Mouse (Mus musculus) embryonic fibroblast, embryonic 13.5 days (primary cell): ENCODE measurements around the gene Ddr2.

Experiments used
- CTCF ChIP-seq: IDR thresholded peaks from 2 replicates; pipeline ENCODE4 v1.5.1; 2011; ENCODE audit warnings: mild to moderate bottlenecking, control low read depth, low read length, moderate library complexity, borderline replicate concordance; ENCODE audit not compliant: insufficient read depth
- POLR2A ChIP-seq: IDR thresholded peaks from 2 replicates; pipeline ENCODE4 v1.6.1; 2011; ENCODE audit warnings: low read depth, mild to moderate bottlenecking, control low read depth, low read length, moderate library complexity

GRCm38 (mm10) chr1:170153986-170154385 is 43.4 kb upstream of the Ddr2 start:
- TF ChIP-seq CTCF (no peak), POLR2A (no peak)
